Mouse (Mus musculus) lung, adult 18-20 months (tissue): ENCODE measurements around the gene Col4a4.

Experiments used
- DNase-seq, 2 experiments: peaks; one replicate each; pipeline ENCODE4 v3.0.0; 2022; ENCODE audit warnings: mixed read lengths in 2 of 2

Gene Col4a4

GRCm38 (mm10) chr1:82411521-82411920, 175.1 kb downstream of the Col4a4 start:
- DNase-seq = no peak

GRCm38 (mm10) chr1:82410548-82410947, 176.1 kb downstream of the Col4a4 start:
- no peak for DNase-seq

- DNase-seq = no peak
These were observed 177.4 kb downstream of the Col4a4 start for GRCm38 (mm10) chr1:82409271-82409670.

GRCm38 (mm10) chr1:82407786-82408185, 178.9 kb downstream of the Col4a4 start:
- no peak for DNase-seq
